In genomic region chr5:115018270-115018669, GRCm38 (mm10) we compare ENCODE assay signal across 11 mouse cellular contexts. TPM values are rescaled to one million over a fixed set of nuclear protein-coding genes. Genes with fewer than 3 reads are reported as not detected.
DNase-seq lines count a peak whose midpoint lies in the region; ATAC-seq and TF ChIP-seq lines count a peak whose summit lies in the region.
"Had no signal": no experiment of that assay in that cellular context is flagged by ENCODE, and none has a peak within 500 bp of the region (broad histone marks: within the 10 kb centered on the region; RNA-seq: fewer than 3 reads in every experiment).

No protein-coding gene starts in this region.

- no peaks in the 10 kb centered on the region for H3K9me3 ChIP-seq in heart, embryonic 14.5 days (ENCODE audit: control insufficient read depth, low read length)
- no peaks in the 10 kb centered on the region for H3K9me3 ChIP-seq in erythroblast, embryonic 14.5 days (ENCODE audit: control insufficient read depth, low read length)
- H3K9me3 ChIP-seq in liver, postnatal 0 days (ENCODE audit: low read length), result no peaks in the 10 kb centered on the region
- H3K9me3 ChIP-seq: embryonic facial prominence, embryonic 12.5 days; hindbrain, embryonic 13.5 days; limb, embryonic 12.5 days had no signal

- no peak overlapping the region for H3K4me3 ChIP-seq in heart, embryonic 14.5 days (ENCODE audit: control insufficient read depth in 1 of 2, insufficient read depth in 1 of 2, low read depth in 1 of 2, low read length in 2 of 2)
- H3K4me3 ChIP-seq in erythroblast, embryonic 14.5 days (replicated peaks), result peak overlapping the region; percentile 57
- 0 out of 2 replicates have a peak overlapping the region, but pooled peaks have one; percentile 11 for H3K4me3 ChIP-seq in liver, postnatal 0 days (ENCODE audit: low read depth, low read length)
- H3K4me3 ChIP-seq: embryonic facial prominence, embryonic 12.5 days; hindbrain, embryonic 13.5 days; limb, embryonic 12.5 days had no signal

- H3K4me1 ChIP-seq in heart, embryonic 14.5 days (ENCODE audit: control insufficient read depth in 2 of 2, insufficient read depth in 2 of 2, low read length in 2 of 2), result peaks cover 16 to 51% of the 10 kb centered on the region in 2 experiments
- H3K4me1 ChIP-seq in erythroblast, embryonic 14.5 days (ENCODE audit: control insufficient read depth), result peaks cover 77% of the 10 kb centered on the region
- peaks cover 51% of the 10 kb centered on the region for H3K4me1 ChIP-seq in liver, postnatal 0 days (ENCODE audit: insufficient read depth)

- TF ChIP-seq CTCF in liver, postnatal 0 days (IDR thresholded peaks at IDR 0.05; ENCODE audit: low read depth), result no peak

- 0 out of 2 replicates have a peak, but pooled peaks cover 2% of the 10 kb centered on the region for H3K36me3 ChIP-seq in heart, embryonic 14.5 days (ENCODE audit: control insufficient read depth, insufficient read depth, low read length)
- peaks cover 54% of the 10 kb centered on the region for H3K36me3 ChIP-seq in erythroblast, embryonic 14.5 days (ENCODE audit: control insufficient read depth)
- H3K36me3 ChIP-seq in liver, postnatal 0 days (replicated peaks; ENCODE audit: insufficient read depth, low read length), result peaks cover 6% of the 10 kb centered on the region; the same call in 1 of the 2 replicates
- H3K36me3 ChIP-seq: hindbrain, embryonic 13.5 days; limb, embryonic 12.5 days had no signal

- peak overlapping the region; percentile 36 for H3K9ac ChIP-seq in heart, embryonic 14.5 days (ENCODE audit: low read length)
- no peak overlapping the region for H3K9ac ChIP-seq in liver, postnatal 0 days (replicated peaks)
- H3K9ac ChIP-seq: embryonic facial prominence, embryonic 12.5 days; hindbrain, embryonic 13.5 days; limb, embryonic 12.5 days had no signal

- H3K4me2 ChIP-seq in heart, embryonic 14.5 days (ENCODE audit: low read length), result peak overlapping the region; percentile 44
- peak overlapping the region; percentile 50 for H3K4me2 ChIP-seq in liver, postnatal 0 days (ENCODE audit: low read depth, low read length)
- H3K4me2 ChIP-seq: embryonic facial prominence, embryonic 12.5 days; hindbrain, embryonic 13.5 days; limb, embryonic 12.5 days had no signal

- ATAC-seq in heart, embryonic 14.5 days (ENCODE audit: insufficient number of reproducible peaks, insufficient read depth, low FRiP score, low read depth), result 0 out of 2 replicates have a peak, but pooled peaks have one; percentile 31
- ATAC-seq in liver, postnatal 0 days, result peak; percentile 53

- no peak for DNase-seq in heart, adult 11 months
- peak; percentile 89 for DNase-seq in 416B (ENCODE audit: low read depth)
- DNase-seq in liver, postnatal 0 days, result no peak
- no peak for DNase-seq in frontal cortex, adult 2 months (ENCODE audit: extremely low spot score in 1 of 2, low spot score in 1 of 2)
- DNase-seq in thymus, postnatal 14 days, result no peak
- no peak for DNase-seq in layer of hippocampus, adult 9-10 months (ENCODE audit: low spot score)

- WGBS in heart, embryonic 14.5 days, result 10% methylated on average over 2 of the region's 2 CpGs
- WGBS in liver, postnatal 0 days (ENCODE audit: insufficient replicate concordance), result 9% methylated on average over 2 of the region's 2 CpGs

- TF ChIP-seq EP300 in liver, postnatal 0 days (IDR thresholded peaks at IDR 0.05; ENCODE audit: low read depth), result peak; percentile 60; the same call in 1 of the 2 replicates

- peak overlapping the region; percentile 39 to 65; a peak in 3 of 4 replicates for H3K27ac ChIP-seq in heart, embryonic 14.5 days (replicated peaks in 1 of 2; ENCODE audit: control insufficient read depth in 1 of 2, insufficient read depth in 1 of 2, low read depth in 2 of 2, low read length in 2 of 2)
- H3K27ac ChIP-seq in liver, postnatal 0 days (ENCODE audit: low read depth), result peak overlapping the region; percentile 23; the same call in 1 of the 2 replicates
- H3K27ac ChIP-seq: embryonic facial prominence, embryonic 12.5 days; hindbrain, embryonic 13.5 days; limb, embryonic 12.5 days had no signal

- H3K27me3 ChIP-seq in heart, embryonic 14.5 days (ENCODE audit: control insufficient read depth, insufficient read depth, low read length), result no peaks in the 10 kb centered on the region
- no peaks in the 10 kb centered on the region for H3K27me3 ChIP-seq in erythroblast, embryonic 14.5 days (ENCODE audit: control insufficient read depth)
- no peaks in the 10 kb centered on the region for H3K27me3 ChIP-seq in liver, postnatal 0 days (ENCODE audit: insufficient read depth, low read length)
- H3K27me3 ChIP-seq: embryonic facial prominence, embryonic 12.5 days; hindbrain, embryonic 13.5 days; limb, embryonic 12.5 days had no signal

RNA-seq across cellular contexts. Expression of gene Sppl3, which starts 7.3 kb away (rescaled TPM):
- polyA plus RNA-seq in heart, embryonic 14.5 days (2014; fragmentation: Nextera tagmentation; extraction: Ambion mirVana), result 35.1 and 39.9 TPM in 2 replicates
- 4.4 and 4.6 TPM in 2 replicates for polyA plus RNA-seq in erythroblast, embryonic 14.5 days (2012)
- 9.2 and 11.5 TPM in 2 replicates for polyA plus RNA-seq in liver, postnatal 0 days (2015; fragmentation: Nextera tagmentation; extraction: Ambion mirVana)
- polyA plus RNA-seq in frontal cortex, adult 2 months (2012; rRNA removed), result 70.2 and 71.3 TPM in 2 replicates

RNA-seq across cellular contexts. Expression of gene Hnf1a, which starts 47.4 kb away (rescaled TPM):
- not detected in 2 replicates for polyA plus RNA-seq in heart, embryonic 14.5 days (2014; fragmentation: Nextera tagmentation; extraction: Ambion mirVana)
- polyA plus RNA-seq in erythroblast, embryonic 14.5 days (2012), result 0.03 and 0.14 TPM in 2 replicates
- polyA plus RNA-seq in liver, postnatal 0 days (2015; fragmentation: Nextera tagmentation; extraction: Ambion mirVana), result 5.6 and 7.0 TPM in 2 replicates
- not detected in 2 replicates for polyA plus RNA-seq in frontal cortex, adult 2 months (2012; rRNA removed)
- polyA plus RNA-seq: hindbrain, embryonic 13.5 days; limb, embryonic 12.5 days had no signal

Comparison
In these comparisons a context has a peak if more than half of its experiments do, and no peak if none do; other contexts are left out.
1. H3K4me3 ChIP-seq: peak in erythroblast, embryonic 14.5 days (single experiment) and liver, postnatal 0 days (single experiment); none in heart, embryonic 14.5 days (0 of 2).